Mouse (Mus musculus): ENCODE results near the gene Scn11a.

The Scn11a gene

GRCm38 (mm10) chr9:119825297-119825696 is at the start of gene Scn11a:
Gene Scn11a (minus strand): TSS chr9:119825456.
- DNase-seq (ENCODE audit: low spot score in 2 of 2) = no peak

- DNase-seq (ENCODE audit: low spot score in 2 of 2) = no peak
Measured at GRCm38 (mm10) chr9:119854170-119854569, 28.9 kb upstream of the Scn11a start.

- no peak for DNase-seq (ENCODE audit: low spot score in 2 of 2)
Measured at GRCm38 (mm10) chr9:119853071-119853846, 28.0 kb upstream of the Scn11a start.

- DNase-seq (ENCODE audit: low spot score in 2 of 2) = no peak
Measured at GRCm38 (mm10) chr9:119852347-119853030, 27.2 kb upstream of the Scn11a start.

GRCm38 (mm10) chr9:119849214-119849613 is 24.0 kb upstream of the Scn11a start:
- DNase-seq (ENCODE audit: low spot score in 2 of 2) = no peak

GRCm38 (mm10) chr9:119848671-119849070 is 23.4 kb upstream of the Scn11a start:
- DNase-seq (ENCODE audit: low spot score in 2 of 2) = no peak

GRCm38 (mm10) chr9:119847187-119847586 is 21.9 kb upstream of the Scn11a start:
- no peak for DNase-seq (ENCODE audit: low spot score in 2 of 2)

GRCm38 (mm10) chr9:119844724-119845123 is 19.5 kb upstream of the Scn11a start:
- DNase-seq (ENCODE audit: low spot score in 2 of 2) = no peak

- no peak for DNase-seq (ENCODE audit: low spot score in 2 of 2)
Measured at GRCm38 (mm10) chr9:119843549-119843948, 18.3 kb upstream of the Scn11a start.

- no peak for DNase-seq (ENCODE audit: low spot score in 2 of 2)
Measured at GRCm38 (mm10) chr9:119842541-119843169, 17.4 kb upstream of the Scn11a start.

- DNase-seq (ENCODE audit: low spot score in 2 of 2) = no peak
Measured at GRCm38 (mm10) chr9:119842091-119842490, 16.8 kb upstream of the Scn11a start.

- no peak for DNase-seq (ENCODE audit: low spot score in 2 of 2)
Measured at GRCm38 (mm10) chr9:119841159-119841558, 15.9 kb upstream of the Scn11a start.

GRCm38 (mm10) chr9:119835581-119836125 is 10.4 kb upstream of the Scn11a start:
- no peak for DNase-seq (ENCODE audit: low spot score in 2 of 2)

- no peak for DNase-seq (ENCODE audit: low spot score in 2 of 2)
Measured at GRCm38 (mm10) chr9:119831001-119831400, 5.7 kb upstream of the Scn11a start.

- no peak for DNase-seq (ENCODE audit: low spot score in 2 of 2)
Measured at GRCm38 (mm10) chr9:119823722-119824121, 1.5 kb downstream of the Scn11a start.

- DNase-seq (ENCODE audit: low spot score in 2 of 2) = no peak
Measured at GRCm38 (mm10) chr9:119813631-119814030, 11.6 kb downstream of the Scn11a start.

- no peak for DNase-seq (ENCODE audit: low spot score in 2 of 2)
Measured at GRCm38 (mm10) chr9:119806491-119806890, 18.8 kb downstream of the Scn11a start.

GRCm38 (mm10) chr9:119804501-119804847 is 20.8 kb downstream of the Scn11a start:
- DNase-seq (ENCODE audit: low spot score in 2 of 2) = no peak

- DNase-seq (ENCODE audit: low spot score in 2 of 2) = no peak
Measured at GRCm38 (mm10) chr9:119803845-119804500, 21.3 kb downstream of the Scn11a start.

- no peak for DNase-seq (ENCODE audit: low spot score in 2 of 2)
Measured at GRCm38 (mm10) chr9:119803169-119803827, 22.0 kb downstream of the Scn11a start.

GRCm38 (mm10) chr9:119801460-119801859 is 23.8 kb downstream of the Scn11a start:
- no peak for DNase-seq (ENCODE audit: low spot score in 2 of 2)
